Mouse (Mus musculus): ENCODE data around the gene Col19a1.

Col19a1 gene

DNA sequence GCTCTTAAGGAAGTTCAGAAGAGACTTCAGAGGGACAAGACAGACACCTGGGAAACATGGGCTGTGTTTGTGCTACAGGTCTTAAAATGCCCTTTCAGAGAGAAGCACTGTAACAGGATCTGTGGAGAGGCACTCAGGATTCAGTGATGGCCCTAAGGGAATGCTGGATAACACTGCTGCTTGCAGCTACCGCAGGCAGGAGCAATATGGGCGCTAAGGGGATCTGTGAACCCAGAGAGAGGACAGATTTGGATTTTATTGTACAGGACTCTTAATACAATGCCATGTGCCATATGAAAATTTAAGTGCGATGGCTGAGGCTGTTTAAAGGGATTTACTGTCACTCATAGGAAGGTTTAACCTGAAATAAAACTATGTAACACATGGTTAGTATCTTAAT, 270.8 kb downstream of the Col19a1 start:
- in situ Hi-C loops (cut with MseI, MboI), result no loop called here

DNA sequence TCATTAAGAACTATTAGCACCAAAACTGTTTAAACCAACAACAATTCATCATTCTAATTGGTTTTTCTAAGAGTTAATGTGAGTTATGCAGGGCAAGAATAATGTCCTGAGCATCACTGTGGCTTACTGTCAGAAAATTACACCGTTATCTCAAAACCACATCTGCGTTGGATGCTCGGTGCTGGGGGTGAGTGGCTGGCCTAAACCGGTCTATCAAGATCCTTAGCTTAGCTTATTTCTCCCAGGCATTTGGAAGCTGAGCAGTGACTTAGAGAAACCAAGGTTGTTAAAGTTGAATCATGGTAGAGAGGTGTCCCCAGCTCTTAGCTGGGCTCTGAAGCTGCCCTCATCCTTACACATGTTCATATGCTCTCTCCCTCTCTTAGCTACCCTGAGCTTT, 276.4 kb downstream of the Col19a1 start:
- in situ Hi-C loops (cut with MseI, MboI), result no loop called here

DNA sequence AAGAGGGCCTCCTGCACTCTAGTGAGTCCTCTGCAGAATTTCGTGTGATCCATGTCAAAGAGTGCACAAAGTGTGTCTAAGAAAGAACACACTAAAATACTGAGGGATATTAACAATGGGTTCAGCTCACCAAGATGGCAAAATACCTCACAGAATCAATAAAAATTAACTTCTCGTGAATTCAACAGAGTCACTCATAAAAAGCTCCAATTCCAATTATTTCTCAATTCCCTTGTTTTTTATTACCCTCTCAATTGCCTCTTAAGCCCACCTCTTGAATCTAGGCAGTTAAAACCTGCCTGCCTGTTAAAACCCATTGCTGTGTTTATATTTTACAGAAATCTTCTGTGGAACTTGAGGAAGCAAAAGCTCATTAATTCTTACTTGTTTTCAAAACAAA, 277.1 kb downstream of the Col19a1 start:
- in situ Hi-C loops (cut with MseI, MboI), result no loop called here

DNA sequence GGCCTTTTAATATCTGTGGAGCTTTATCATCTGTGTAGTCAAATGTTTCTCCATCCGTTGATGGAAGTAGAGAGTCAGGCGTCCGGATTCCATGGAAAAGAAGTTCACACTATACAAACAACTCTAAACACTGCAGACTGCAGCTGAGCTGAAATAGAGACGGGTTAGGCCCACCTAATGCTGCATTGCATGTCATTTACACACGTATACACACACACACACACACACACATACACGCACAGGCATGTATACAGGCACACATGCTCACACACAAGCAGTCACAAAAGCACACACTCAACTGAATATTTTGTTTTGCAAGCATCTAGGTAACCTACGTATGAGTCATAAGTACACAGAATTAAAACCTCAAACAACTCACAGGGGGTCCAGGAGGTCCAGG, 284.2 kb downstream of the Col19a1 start:
- in situ Hi-C loops (cut with MseI, MboI), result no loop called here

DNA sequence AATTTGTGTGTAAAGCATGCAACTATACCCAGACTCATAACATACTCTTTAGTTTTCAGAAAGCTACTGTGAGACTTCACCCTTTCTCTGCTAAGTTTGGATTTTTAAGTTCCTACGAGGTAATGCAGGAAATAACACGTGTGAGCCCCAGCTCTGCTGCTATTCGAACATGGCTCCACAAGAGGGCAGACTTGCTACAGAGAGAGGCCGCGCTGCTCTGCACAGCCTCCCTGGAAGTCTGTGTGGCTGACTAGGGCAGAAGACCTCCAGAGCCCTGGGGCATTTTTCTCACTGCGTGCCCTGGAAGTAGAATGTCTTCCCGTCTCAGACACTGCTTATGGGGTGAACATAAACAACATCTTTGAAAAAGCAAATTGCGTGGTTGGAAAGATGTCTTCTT, 284.6 kb downstream of the Col19a1 start:
- in situ Hi-C loops (cut with MseI, MboI), result no loop called here

DNA sequence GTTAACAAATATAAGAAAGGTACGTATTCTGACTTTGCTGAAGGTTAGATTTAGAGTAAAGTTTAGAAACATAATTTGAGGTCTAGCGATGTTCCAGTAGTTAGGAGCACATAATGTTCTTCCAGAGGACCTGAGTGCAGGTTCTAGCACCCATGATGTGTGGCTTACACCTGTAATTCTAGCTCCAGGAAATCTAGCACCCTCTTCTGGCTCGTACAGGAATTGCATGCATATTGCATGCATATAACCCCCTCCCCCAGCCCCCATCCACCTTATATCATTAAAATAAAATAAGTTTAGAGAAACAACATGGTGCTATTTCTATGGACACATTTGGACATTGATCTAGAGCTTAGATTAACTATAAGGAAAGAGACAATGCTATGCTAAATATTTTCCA, 286.6 kb downstream of the Col19a1 start:
- in situ Hi-C loops (cut with MseI, MboI), result no loop called here

DNA sequence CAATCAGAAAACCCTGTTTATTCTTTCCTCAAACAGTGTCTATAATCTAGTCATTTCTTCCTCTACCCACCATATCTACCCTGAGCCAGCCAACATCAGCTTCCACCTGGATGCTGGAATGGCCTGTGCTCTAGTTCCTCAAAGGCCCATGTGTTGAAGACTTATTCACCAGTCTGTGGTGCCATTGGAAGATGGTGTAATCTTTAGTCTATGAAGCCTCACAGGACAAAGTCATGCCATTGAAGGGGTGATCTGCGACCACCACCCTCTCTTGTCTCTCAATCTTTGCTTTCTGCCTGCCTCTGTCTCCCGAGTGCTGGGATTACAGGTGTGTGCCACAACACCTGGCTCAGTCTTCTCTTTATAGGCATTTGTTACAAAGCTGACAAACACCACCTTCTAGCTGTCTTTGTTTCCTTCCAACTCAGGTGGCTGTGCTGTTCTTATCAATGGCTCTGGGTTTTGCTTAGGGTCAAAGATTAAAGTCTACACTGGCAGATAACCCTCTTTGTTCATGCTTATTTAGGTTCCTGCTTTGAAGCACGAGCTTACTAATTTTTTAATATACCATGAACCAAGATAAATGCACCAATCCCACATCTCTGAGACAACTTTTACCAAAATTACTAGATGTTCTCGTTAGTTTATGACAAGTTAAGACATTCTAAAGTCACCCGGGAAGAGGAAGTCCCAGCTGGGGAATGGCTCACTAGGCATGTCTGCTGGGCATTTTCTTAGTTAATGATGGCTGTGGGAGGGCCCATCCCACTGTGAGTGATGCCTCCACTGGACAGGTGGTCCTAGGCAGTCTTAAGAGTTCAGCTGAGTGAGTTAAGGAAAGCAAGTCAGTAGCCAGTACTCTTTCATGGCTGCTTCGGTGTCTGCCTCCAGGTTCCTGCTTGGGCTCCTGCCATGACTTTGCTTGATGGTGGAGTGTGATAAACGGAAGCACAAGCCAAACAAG, 292.0 kb downstream of the Col19a1 start:
- in situ Hi-C loops (cut with MseI, MboI), result no loop called here

DNA sequence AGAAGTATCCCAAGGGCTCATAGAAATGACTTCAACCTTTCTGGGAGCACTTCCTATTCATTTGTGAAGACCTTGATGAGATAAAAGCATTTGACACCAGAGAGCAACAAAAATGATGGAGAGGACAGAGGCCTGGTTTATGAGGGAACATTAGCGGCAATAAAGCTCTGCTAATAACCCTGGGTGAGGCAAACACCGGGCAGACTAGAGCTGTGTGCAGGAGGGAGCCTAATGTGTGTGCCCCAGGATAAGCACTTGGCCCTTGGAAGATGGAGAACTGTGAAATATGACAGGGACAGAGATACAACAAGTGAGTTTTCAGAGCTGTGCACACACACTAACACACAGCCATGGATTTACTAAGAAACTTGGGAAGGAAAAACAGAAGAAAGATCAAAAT, 294.8 kb downstream of the Col19a1 start:
- in situ Hi-C loops (cut with MseI, MboI), result no loop called here

DNA sequence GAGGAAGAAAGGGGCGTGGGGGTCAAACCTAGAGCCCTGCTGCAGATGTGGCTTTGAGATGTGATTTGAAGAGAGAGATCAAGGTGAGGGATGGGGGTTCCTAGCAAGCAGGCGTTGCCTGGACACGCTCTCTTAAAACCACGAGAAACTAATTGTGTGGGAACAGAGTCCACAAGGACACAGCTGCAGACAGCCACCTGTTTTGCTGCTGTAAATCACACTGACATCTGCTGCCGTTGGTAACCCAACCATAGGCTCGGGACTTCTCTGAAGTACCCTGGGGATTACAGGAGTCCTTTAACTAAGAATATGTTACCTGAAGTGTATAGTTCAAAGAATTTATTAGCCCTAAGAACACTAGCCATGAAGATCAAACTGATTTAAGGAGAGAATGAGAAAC, 300.9 kb downstream of the Col19a1 start:
- in situ Hi-C loops (cut with MseI, MboI), result no loop called here

DNA sequence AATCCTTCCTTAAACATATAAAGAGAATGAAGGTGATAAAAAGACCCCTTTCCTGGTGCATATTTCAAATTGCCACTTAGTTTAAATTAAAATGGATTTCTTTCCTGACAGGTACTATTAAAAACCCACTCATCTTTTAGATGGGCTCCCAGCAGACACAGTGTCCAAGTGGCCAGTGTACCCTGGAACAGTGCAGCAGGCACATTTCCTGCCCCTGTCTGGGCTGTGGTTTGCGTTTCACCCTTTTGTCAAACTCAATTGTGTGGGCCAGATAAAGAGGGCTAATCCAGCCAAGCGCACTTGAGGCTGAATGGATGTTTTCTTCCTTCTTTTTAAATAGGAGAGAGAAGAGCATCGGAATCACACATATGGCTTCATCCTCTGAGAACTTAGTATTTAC, 320.2 kb downstream of the Col19a1 start:
- in situ Hi-C loops (cut with MseI, MboI), result no loop called here

DNA sequence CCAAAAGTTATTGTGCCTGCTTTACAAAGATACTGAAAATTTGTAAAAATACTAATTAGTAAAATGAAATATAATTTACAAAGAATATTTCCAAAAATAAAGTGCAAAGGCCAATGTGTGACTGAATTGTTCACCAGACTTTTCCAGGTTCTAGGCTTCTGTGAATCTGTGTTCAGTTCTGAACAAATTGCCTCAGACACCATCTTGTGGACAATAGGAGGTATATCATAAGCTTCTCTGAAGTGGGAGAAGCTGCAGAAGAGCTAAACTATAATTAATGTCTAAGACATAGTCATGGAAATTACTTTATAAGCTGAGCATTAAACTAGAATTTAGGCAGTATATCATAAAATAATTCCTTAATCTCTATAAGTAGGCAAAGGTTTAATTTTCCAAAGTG, 326.1 kb downstream of the Col19a1 start:
- in situ Hi-C loops (cut with MseI, MboI), result no loop called here

DNA sequence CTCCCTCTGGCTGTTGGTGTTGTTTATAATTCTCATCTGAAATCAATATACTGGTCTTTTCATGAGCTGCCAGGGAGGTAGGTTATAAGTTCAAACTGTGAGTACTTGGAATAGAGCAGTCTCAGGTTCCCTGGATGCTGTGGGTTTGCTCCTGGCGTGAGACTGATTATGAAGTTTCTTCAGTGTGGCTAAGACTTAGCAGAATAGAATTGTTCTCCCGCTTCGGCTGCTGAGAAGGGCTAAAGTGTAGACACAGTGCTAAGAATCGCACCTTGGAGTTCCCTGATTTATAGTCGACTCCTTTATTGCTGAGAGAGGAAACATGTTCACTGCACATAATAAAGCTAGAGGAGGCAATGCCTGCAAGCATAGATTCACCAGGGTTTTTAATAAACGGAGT, 327.9 kb downstream of the Col19a1 start:
- in situ Hi-C loops (cut with MseI, MboI), result no loop called here

DNA sequence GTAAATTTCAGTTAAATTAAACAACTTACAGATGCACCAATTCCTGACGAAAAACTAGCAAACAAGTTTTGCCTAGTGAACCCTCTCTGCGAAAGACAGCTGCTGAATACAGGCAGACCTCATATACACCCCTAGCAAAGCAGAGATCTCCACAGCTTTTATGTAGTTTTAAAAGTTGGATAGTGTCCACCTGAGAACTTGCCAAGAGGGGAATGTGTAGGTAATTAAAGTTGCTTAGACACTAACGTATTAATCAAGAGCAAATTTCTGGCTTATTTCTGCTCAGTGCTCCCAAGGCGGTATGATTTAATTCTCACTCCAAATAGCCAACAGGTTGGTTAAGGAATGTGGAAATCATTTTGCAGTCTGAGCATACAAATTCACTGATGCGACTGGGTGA, 329.3 kb downstream of the Col19a1 start:
- in situ Hi-C loops (cut with MseI, MboI), result no loop called here

DNA sequence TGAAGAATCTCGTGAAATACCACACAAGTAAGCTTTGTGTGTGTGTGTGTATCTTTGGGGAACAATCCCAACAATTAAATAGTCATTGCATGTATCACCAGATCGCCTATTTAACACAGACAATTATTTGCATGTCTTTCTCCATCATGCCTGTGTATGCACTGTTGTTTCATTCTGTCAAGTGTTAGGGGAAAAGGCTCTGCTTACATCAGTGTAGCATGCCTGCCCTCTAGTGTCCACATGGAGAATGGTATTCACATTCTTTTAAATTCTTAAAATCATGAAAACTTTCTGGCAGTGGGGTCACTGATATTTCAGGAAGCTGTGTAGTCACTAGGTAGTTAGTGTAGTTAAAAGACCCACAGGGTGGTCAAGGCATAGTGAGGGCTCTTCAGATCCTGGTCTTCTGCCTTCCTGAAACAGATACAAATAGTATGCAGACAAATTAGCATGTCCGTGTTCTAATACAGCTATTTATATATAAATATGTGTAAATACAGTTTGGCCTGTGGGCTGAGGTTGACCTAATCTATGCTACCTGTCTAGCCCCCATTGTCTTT, 338.1 kb downstream of the Col19a1 start:
- in situ Hi-C loops (cut with MseI, MboI), result loop anchor here in 1 of 2 experiments (10.0 kb wide), 1 partner anchor 114 kb away; no protein-coding TSS in a partner anchor

DNA sequence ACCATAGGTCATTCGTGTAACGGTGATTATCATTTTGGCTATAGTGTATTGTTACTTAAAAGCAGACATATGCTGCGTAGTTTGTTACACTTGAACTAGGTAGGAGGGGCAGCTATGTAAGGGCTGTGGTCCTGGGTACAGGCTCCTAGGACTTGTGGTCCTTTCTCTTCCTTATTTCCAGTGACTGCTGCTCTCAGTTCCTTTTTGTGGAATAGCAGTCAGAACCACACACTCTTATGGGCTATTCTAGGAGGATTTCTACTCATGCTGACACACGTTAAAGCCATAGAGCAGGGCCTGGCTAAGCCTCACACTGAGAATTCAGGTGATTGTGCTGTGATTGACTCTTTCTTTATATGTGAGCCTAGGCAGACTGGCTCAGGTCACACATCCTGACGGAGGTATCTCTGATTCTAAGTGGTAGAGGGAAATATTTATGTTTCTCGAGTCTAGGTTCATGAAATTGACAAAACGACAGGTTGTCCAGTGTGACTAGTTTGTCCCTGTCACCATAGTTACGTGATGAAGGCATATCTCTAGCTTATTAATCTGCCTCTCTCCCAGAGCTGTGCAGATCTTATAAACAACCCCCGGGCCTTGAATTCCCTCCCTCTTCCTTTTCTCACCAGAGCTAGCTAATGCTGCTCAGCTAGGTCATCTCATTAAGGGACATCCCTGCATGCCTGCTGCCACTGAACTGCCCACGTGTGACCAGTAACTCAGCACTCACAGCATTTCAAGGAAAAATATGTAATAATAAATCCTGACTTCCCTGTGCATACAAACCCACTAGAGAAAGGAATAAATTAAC, 338.8 kb downstream of the Col19a1 start:
- in situ Hi-C loops (cut with MseI, MboI), result loop anchor here in 1 of 2 experiments (10.0 kb wide), 1 partner anchor 114 kb away; no protein-coding TSS in a partner anchor

DNA sequence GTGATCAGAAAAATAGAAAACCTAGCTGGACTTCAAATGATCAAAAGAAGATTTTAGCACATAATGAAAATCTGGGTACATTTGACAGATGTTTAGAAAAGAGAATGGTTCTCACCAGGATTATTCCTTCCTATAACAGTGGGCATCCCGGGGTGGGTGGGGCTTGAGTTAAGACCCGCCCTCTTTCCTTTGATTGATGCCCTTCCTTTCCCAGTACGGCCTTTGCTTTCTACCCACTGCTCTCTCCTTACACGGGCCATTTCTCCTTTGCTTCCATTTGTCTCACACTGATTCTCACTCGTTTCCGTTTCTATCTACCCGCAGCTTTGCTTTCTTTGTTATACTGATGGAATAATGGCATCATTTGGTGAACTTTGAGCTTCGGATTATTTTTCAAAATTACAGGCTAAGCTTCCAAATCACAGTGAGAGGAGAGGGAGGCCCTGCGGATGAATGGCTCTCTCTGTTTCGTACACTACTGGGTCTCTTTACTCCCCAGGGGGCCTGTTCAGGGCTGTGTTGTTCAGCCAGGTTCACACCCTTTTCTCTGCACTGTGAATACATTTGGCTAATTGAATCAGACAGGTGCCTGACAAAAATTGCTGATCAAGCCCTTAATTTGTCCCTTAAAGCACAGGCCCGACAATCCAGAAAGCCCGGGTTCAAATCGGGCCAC, 341.4 kb downstream of the Col19a1 start:
- in situ Hi-C loops (cut with MseI, MboI), result loop anchor here in 1 of 2 experiments (10.0 kb wide), 1 partner anchor 111 kb away; no protein-coding TSS in a partner anchor

DNA sequence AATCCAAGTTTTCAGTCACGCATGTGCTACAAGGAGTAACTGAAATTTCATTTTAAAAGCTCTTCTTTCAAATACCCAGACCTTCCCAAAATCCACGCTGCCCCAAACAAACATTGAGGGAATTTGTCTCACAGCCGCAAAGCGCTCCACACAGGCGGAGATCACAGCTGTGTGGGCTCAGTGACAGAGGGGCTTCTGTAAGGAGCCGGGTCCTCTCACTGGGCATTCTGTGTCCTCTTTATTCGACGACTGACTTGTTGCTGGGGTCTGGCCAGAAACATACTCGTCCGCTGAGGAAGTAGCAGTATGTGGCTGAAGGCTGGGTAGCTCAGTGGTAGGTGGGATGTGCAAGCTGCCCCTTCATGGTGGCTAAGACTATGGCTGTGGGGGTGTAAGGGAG, 342.3 kb downstream of the Col19a1 start:
- in situ Hi-C loops (cut with MseI, MboI), result loop anchor here in 1 of 2 experiments (10.0 kb wide), 1 partner anchor 110 kb away; no protein-coding TSS in a partner anchor

DNA sequence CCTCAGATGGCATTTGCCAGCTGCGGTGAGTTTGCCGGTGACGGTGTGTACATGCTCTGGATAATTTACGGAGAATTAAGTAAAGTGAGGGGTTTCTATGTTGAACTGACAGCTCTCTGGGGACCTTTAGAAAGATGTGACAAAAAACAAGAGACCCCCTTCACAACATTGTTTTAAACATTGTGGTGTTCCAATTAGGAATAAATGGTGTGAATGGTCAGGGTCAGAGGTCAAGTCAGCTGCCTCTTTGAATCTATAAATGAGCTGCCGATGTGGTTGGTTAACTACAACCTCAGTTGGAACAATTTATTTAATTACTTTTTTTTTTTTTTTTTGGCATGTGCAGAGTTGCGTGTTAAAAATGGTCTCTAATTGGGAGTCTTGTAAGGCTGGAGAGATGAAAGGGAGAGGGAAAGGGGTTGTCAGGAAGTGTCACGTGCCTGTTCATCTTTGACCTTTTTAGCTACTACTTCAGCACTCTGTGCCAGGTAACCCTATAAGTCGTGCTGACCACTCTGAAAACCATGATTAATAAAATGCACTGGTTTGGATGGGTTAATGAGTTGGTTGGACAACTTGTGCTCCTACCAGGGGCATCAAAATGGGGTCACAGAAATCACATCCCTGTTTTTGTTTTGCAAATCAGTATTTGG, 347.1 kb downstream of the Col19a1 start:
- in situ Hi-C loops (cut with MseI, MboI), result loop anchor here in 1 of 2 experiments (10.0 kb wide), 1 partner anchor 105 kb away; no protein-coding TSS in a partner anchor

DNA sequence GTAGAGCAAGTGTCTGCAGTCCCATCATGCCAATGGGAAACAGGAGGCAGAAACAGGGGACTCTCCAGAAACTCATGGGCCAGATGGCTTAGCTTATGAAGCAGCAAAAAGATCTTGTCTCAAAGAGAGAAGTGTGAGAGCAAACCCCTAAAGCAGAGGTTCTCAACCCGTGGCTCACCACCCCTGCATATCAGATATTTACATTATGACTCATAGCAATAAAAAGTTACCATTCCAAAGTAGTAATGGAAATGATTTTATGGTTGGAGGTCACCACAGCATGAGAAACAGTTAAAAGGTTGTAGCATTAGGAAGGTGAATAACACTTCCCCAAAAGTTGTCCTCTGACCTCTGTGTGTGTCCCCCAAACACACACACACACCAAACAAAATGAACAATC, 350.9 kb downstream of the Col19a1 start:
- in situ Hi-C loops (cut with MseI, MboI), result no loop called here

DNA sequence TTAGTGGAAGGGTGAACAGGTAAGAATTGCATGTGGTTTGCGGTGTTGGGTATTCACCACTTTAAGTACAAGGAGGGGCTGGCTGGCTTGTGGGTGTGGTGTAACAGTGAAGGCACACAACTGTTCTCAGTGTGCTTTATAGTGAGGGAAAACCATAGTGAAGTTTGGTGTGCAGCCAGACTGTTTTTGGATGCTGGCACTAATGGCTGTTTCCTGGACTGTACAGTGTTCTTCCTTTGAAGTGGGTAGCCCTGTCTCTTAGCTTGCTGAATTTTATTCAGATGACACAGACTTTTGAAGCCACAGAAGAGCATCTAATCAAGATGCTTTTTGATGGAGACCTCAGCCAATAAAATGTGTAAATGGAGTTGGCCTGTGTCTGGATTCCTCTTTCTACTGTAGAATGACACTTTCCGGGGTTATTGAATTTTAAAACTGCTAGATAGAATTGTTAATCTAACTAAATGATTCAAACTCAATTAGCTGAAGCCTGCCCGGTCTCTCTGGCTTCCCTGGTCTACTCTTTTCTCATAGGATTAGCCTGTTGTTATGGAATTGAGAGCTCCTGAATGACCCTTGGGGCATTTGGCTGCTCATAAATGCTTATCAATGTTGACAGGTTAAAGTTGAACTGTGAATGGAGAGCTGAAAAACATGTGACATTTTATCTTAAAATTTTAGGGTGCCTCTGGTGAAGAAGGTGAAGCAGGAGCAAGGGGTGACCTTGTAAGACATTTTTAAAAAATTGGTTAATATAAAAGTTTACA, 355.6 kb downstream of the Col19a1 start:
- in situ Hi-C loops (cut with MseI, MboI), result no loop called here
